Mouse (Mus musculus) midbrain, embryonic 14.5 days (tissue): Measurements from ENCODE around the gene Gm20388. TPM values are rescaled to one million over a fixed set of nuclear protein-coding genes. Genes with fewer than 3 reads are reported as not detected.

Source experiments
- ATAC-seq: fragments of 200-750 bp; cut with Nextera tagmentation; 2 replicates; pipeline ENCODE4 v1.8.0; 2017; ENCODE audit warnings: moderate number of reproducible peaks, moderate library complexity; ENCODE audit not compliant: low FRiP score, low TSS enrichment
- DNase-seq: peaks from one replicate; pipeline ENCODE4 v3.0.0-alpha.2; 2015
- H3K27ac ChIP-seq: fragments of 300-500 bp; sonication (generic); replicated peaks from 2 replicates; pipeline ENCODE4 v1.5.1; 2014; ENCODE audit warnings: mild to moderate bottlenecking, low read depth, low read length, moderate library complexity
- H3K27me3 ChIP-seq: fragments of 300-500 bp; sonication (generic); 2 replicates; pipeline ENCODE4 v1.6.1; 2014; ENCODE audit warnings: low read length, control low read depth, mixed read lengths; ENCODE audit not compliant: control insufficient read depth, insufficient read depth
- H3K36me3 ChIP-seq: fragments of 300-500 bp; sonication (generic); 2 replicates; pipeline ENCODE4 v1.6.1; 2014; ENCODE audit warnings: low read length, control low read depth; ENCODE audit not compliant: control insufficient read depth, insufficient read depth
- H3K4me1 ChIP-seq: fragments of 300-500 bp; sonication (generic); 2 replicates; pipeline ENCODE4 v1.6.1; 2014; ENCODE audit warnings: mild to moderate bottlenecking, antibody characterized with exemption, low read length, control low read depth; ENCODE audit not compliant: control insufficient read depth, insufficient read depth
- H3K4me2 ChIP-seq: fragments of 300-500 bp; sonication (generic); 2 replicates; pipeline ENCODE4 v1.6.1; 2014; ENCODE audit warnings: mild to moderate bottlenecking, low read length, moderate library complexity
- H3K4me3 ChIP-seq: fragments of 300-500 bp; sonication (generic); replicated peaks from 2 replicates; pipeline ENCODE4 v1.5.1; 2014; ENCODE audit warnings: low read depth, low read length
- H3K9ac ChIP-seq: fragments of 300-500 bp; sonication (generic); replicated peaks from 2 replicates; pipeline ENCODE4 v1.6.1; 2014; ENCODE audit warnings: mild to moderate bottlenecking, low read length, moderate library complexity
- H3K9me3 ChIP-seq: fragments of 300-500 bp; sonication (generic); 2 replicates; pipeline ENCODE4 v1.6.1; 2016; ENCODE audit warnings: low read length, control low read depth, mixed read lengths; ENCODE audit not compliant: control insufficient read depth
- WGBS: fragments of 180-500 bp; shearing (Covaris S2); extraction: QIAGEN DNeasy Blood & Tissue Kit; methylation state at CpG from one replicate; pipeline ENCODE4 v1.1.7; 2014; 5-methylcytosine and 5-hydroxymethylcytosine counted together
- polyA plus RNA-seq: library from polyadenylated mRNA; unstranded; fragments of >200 nt; fragmentation: Nextera tagmentation; extraction: Ambion mirVana; gene quantifications from 2 replicates; pipeline ENCODE4 v1.2.1, GENCODE M21; 2014

Gene Gm20388
- polyA plus RNA-seq, 1 experiment from 2014 or later: 4.1 TPM

DNA sequence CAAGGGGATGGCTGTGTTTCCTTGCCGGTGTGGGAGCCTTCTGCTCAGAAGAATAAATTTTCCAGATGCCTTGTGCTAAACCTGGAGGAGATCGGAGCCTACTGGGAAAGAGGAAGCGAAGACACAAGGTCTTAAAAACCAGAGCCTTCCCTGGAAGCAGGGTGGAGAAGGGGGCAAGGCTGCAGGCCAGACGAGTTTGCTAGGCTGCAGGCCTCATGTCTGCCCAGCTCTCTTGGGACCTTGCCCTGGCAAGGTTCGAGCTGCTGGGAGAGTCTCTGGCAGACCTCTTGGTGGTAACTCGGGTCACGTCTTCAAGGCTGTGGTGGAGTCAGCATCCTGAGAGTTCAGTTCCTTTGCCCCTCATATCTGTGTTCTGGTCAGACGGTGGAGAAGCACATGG is 324.2 kb downstream of the Gm20388 start:
- 69% methylated on average over 8 of the region's 8 CpGs for WGBS
- Histone ChIP-seq H3K9me3 (no peaks in the 10 kb centered on the region), H3K9ac (no peak overlapping the region), H3K27ac (peak overlapping the region; percentile 41; the same call in 1 of the 2 replicates), H3K36me3 (no peaks in the 10 kb centered on the region), H3K4me3 (no peak overlapping the region), H3K4me2 (0 out of 2 replicates have a peak overlapping the region, but pooled peaks have one; percentile 4), H3K27me3 (peaks cover 17% of the 10 kb centered on the region; the same call in 1 of the 2 replicates), H3K4me1 (peaks cover 47% of the 10 kb centered on the region)
- DNase-seq (no peak), ATAC-seq (no peak)

DNA sequence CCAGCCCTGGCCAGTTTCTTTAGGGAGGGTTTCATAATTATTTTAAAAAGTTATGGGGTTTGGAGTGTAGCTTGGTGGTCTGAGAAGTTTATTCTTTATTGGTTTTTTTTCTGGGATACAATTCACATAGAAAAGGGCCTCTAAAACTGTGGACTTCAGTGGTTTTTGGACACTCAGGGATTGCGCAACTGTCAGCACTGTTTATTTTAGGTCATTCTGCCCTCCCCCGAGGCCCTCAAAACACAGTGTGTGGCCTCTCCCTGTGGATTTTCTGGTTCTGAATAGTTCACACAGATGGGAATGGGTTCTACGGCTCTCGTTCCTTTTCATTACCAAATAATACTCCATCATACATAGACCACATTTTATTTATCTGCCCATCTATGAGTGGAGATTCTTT is 332.6 kb downstream of the Gm20388 start:
- H3K27me3 ChIP-seq: no peaks in the 10 kb centered on the region
- no peaks in the 10 kb centered on the region for H3K9me3 ChIP-seq
- H3K4me1 ChIP-seq: no peaks in the 10 kb centered on the region
- H3K4me3 ChIP-seq: no peak overlapping the region
- ATAC-seq: no peak
- no peak overlapping the region for H3K4me2 ChIP-seq
- H3K36me3 ChIP-seq: no peaks in the 10 kb centered on the region
- WGBS: 94% methylated on average over 4 of the region's 4 CpGs
- H3K9ac ChIP-seq: no peak overlapping the region
- H3K27ac ChIP-seq: no peak overlapping the region
- DNase-seq: no peak

DNA sequence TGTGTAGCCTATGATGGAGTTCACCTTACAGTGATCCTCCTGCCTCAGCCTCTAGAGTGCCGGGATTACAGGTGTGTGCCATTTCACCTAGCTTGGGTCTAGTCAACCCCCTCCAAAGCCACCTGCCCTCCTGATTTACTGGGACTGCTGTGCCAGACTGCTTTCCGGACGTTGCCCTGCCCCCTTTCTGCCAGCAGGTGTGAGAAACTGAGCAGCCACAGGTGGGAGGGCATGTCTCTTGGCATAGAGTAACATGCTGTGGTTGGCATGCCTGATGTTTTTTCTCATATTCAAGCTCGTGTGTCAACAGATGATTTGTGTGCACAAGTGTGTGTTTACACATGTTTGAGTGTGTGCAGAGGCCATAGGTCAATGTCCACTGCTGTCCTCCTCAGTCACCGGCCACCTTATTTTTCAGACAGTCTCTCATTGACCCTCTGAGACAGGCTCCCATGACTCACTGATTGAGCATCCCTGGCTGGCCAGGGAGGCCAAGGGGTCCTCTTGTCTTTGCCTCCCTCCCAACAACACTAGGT is 333.3 kb downstream of the Gm20388 start:
- WGBS: 93% methylated on average over 5 of the region's 5 CpGs
- no peak for ATAC-seq
- H3K4me2 ChIP-seq: no peak overlapping the region
- no peaks in the 10 kb centered on the region for H3K9me3 ChIP-seq
- H3K36me3 ChIP-seq: no peaks in the 10 kb centered on the region
- no peaks in the 10 kb centered on the region for H3K27me3 ChIP-seq
- H3K4me1 ChIP-seq: no peaks in the 10 kb centered on the region
- no peak overlapping the region for H3K4me3 ChIP-seq
- no peak overlapping the region for H3K27ac ChIP-seq
- H3K9ac ChIP-seq: no peak overlapping the region
- no peak for DNase-seq

DNA sequence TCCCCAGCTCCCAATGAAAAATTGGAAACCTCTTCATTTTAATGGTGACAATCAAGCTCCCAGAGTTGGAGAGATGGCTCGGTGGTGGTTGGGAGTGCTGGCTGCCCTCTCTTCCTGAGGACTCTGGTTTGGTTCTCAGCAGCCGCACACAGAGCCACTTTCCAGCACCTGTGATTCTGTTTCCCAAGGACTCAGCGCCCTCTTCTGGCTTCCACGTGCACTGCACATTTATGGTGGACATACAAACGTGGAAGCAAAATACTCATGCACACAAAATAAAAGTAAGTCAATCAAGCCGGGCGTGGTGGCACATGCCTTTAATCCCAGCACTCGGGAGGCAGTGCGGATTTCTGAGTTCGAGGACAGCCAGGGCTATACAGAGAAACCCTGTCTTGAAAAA is 333.9 kb downstream of the Gm20388 start:
- WGBS: 92% methylated on average over 10 of the region's 10 CpGs
- Histone ChIP-seq H3K27ac (no peak overlapping the region), H3K36me3 (no peaks in the 10 kb centered on the region), H3K27me3 (no peaks in the 10 kb centered on the region), H3K9me3 (no peaks in the 10 kb centered on the region), H3K4me3 (no peak overlapping the region), H3K9ac (no peak overlapping the region), H3K4me2 (no peak overlapping the region), H3K4me1 (no peaks in the 10 kb centered on the region)
- DNase-seq: no peak
- ATAC-seq: no peak

- Histone ChIP-seq H3K4me2 (no peak overlapping the region), H3K9me3 (no peaks in the 10 kb centered on the region), H3K9ac (no peak overlapping the region), H3K4me3 (no peak overlapping the region), H3K4me1 (peaks cover 15% of the 10 kb centered on the region), H3K27ac (no peak overlapping the region), H3K36me3 (no peaks in the 10 kb centered on the region), H3K27me3 (no peaks in the 10 kb centered on the region)
- ATAC-seq (no peak), DNase-seq (no peak)
- WGBS: 83% methylated on average over 5 of the region's 5 CpGs
Measured at GRCm38 (mm10) chr8:120247618-120248017, 337.0 kb downstream of the Gm20388 start.

DNA sequence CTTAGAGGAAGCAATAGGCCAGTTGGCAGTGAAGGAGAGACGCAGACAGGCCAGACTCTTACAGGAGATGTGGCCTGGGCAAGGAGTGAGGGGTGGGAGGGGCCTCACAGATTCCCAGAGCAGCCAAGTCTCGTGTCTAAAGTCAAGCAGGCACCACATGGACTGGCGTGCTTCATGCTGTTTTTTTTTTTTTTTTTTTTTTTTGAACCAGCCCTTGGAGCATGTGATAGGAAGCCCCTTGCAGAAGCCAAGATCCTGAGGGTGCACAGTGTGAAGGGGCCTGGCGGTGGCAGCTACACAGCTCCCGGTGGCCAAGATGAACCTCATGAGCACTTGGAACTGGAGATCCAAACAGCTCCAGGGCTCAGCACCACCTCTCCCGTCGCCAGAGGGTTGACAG is 337.4 kb downstream of the Gm20388 start:
- DNase-seq (no peak), ATAC-seq (no peak)
- H3K27ac ChIP-seq: no peak overlapping the region
- H3K4me2 ChIP-seq: no peak overlapping the region
- H3K4me1 ChIP-seq: peaks cover 15% of the 10 kb centered on the region
- no peaks in the 10 kb centered on the region for H3K9me3 ChIP-seq
- H3K27me3 ChIP-seq: no peaks in the 10 kb centered on the region
- H3K4me3 ChIP-seq: no peak overlapping the region
- WGBS: 89% methylated on average over 7 of the region's 7 CpGs
- H3K9ac ChIP-seq: no peak overlapping the region
- no peaks in the 10 kb centered on the region for H3K36me3 ChIP-seq

DNA sequence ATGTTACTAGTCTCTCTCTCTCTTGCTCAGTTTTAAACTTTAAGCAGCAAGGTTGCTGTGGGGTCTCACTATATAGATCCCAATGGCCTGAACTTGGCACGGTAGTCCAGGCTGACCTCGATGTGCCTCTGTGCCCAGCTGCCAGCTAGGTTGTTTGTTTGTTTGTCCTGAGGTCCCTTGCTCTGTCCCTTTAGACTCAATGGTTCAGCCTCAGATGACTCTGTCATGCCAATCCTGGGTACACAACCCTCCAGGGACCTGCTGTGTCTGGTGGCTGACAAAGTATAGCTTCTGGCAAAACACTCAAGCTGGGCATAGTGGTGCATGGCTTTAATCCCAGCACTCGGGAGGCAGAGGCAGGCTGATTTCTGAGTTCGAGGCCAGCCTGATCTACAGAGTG is 337.8 kb downstream of the Gm20388 start:
- no peak overlapping the region for H3K4me2 ChIP-seq
- peaks cover 15% of the 10 kb centered on the region for H3K4me1 ChIP-seq
- H3K36me3 ChIP-seq: no peaks in the 10 kb centered on the region
- H3K27me3 ChIP-seq: no peaks in the 10 kb centered on the region
- ATAC-seq: no peak
- H3K4me3 ChIP-seq: no peak overlapping the region
- H3K27ac ChIP-seq: no peak overlapping the region
- 95% methylated on average over 4 of the region's 4 CpGs for WGBS
- DNase-seq: no peak
- no peak overlapping the region for H3K9ac ChIP-seq
- no peaks in the 10 kb centered on the region for H3K9me3 ChIP-seq

GRCm38 (mm10) chr8:120249800-120250336 is 339.2 kb downstream of the Gm20388 start:
- Histone ChIP-seq H3K4me2 (no peak overlapping the region), H3K27me3 (no peaks in the 10 kb centered on the region), H3K27ac (no peak overlapping the region), H3K9me3 (no peaks in the 10 kb centered on the region), H3K9ac (no peak overlapping the region), H3K36me3 (no peaks in the 10 kb centered on the region), H3K4me3 (no peak overlapping the region), H3K4me1 (peaks cover 15% of the 10 kb centered on the region)
- WGBS: 81% methylated on average over 9 of the region's 9 CpGs
- no peak for DNase-seq
- no peak for ATAC-seq

GRCm38 (mm10) chr8:120250750-120251410 is 340.2 kb downstream of the Gm20388 start:
- H3K36me3 ChIP-seq: no peaks in the 10 kb centered on the region
- ATAC-seq: no peak; the same call in 1 of the 2 replicates
- WGBS: 54% methylated on average over 16 of the region's 16 CpGs
- H3K4me3 ChIP-seq: no peak overlapping the region
- DNase-seq: peak; percentile 82
- H3K27me3 ChIP-seq: no peaks in the 10 kb centered on the region
- H3K4me2 ChIP-seq: peak overlapping the region; percentile 15; the same call in 1 of the 2 replicates
- peak overlapping the region; percentile 77 for H3K27ac ChIP-seq
- peaks cover 15% of the 10 kb centered on the region for H3K4me1 ChIP-seq
- H3K9ac ChIP-seq: 0 out of 2 replicates have a peak overlapping the region, but pooled peaks have one; percentile 10
- H3K9me3 ChIP-seq: no peaks in the 10 kb centered on the region
